Mouse (Mus musculus) macrophage (primary cell): Measurements from ENCODE around the gene Slc7a8. TPM values are rescaled to one million over a fixed set of nuclear protein-coding genes. Genes with fewer than 3 reads are reported as not detected.

Experiments
- H3K27ac ChIP-seq: fragments of 350-480 bp; formaldehyde crosslinking; 2 replicates; pipeline ENCODE4 v1.9.0; 2021
- H3K36me3 ChIP-seq: fragments of 350-480 bp; formaldehyde crosslinking; 2 replicates; pipeline ENCODE4 v1.9.0; 2021; ENCODE audit errors: inconsistent target
- H3K4me3 ChIP-seq: fragments of 350-480 bp; formaldehyde crosslinking; 2 replicates; pipeline ENCODE4 v1.9.0; 2021; ENCODE audit errors: inconsistent target
- H3K79me2 ChIP-seq: fragments of 350-480 bp; formaldehyde crosslinking; 2 replicates; pipeline ENCODE4 v1.9.0; 2021; ENCODE audit errors: inconsistent target
- WGBS: methylation state at CpG from one replicate; pipeline ENCODE4 v1.1.7; 2026; ENCODE audit warnings: inconsistent platforms; ENCODE audit not compliant: missing documents; 5-methylcytosine and 5-hydroxymethylcytosine counted together
- polyA plus RNA-seq: library from polyadenylated mRNA; stranded (reverse); fragments of 250-400 nt; gene quantifications from 3 replicates; pipeline ENCODE4 v1.2.4, GENCODE M21; 2018; ENCODE audit warnings: inconsistent platforms

The Slc7a8 gene
- polyA plus RNA-seq, 1 experiment from 2014 or later = 87.2 TPM

DNA sequence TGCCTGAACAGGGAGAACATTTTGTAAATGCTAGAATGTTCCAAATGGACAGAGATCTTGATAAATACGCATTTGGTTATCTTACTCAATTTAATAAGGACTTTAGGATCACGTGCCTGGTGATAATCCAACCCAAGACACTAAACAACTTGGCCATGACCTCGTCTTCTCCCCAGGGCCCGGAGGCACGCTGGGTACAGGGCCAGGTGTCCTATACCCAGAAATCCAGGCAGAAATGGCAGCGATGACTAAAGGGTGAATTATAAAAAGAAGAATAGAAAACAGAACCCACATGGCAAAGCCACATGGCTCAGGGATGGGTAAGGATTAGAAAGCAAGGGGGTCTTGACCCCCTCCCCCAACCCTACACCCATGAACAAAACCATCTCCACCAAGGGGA lies 40.0 kb downstream of the Slc7a8 start:
- H3K79me2 ChIP-seq = peaks cover 27% of the 10 kb centered on the region; the same call in 1 of the 2 replicates
- WGBS = 97% methylated on average over 6 of the region's 6 CpGs
- no peak overlapping the region for H3K4me3 ChIP-seq
- peaks cover 27% of the 10 kb centered on the region; the same call in 1 of the 2 replicates for H3K36me3 ChIP-seq
- H3K27ac ChIP-seq = no peak overlapping the region

- Histone ChIP-seq H3K27ac (no peak overlapping the region), H3K36me3 (peaks cover 21% of the 10 kb centered on the region; the same call in 1 of the 2 replicates), H3K79me2 (peaks cover 13% of the 10 kb centered on the region; the same call in 1 of the 2 replicates), H3K4me3 (no peak overlapping the region)
- 99% methylated on average over 10 of the region's 10 CpGs for WGBS
Observed at GRCm38 (mm10) chr14:54737634-54738033, 44.1 kb downstream of the Slc7a8 start.

DNA sequence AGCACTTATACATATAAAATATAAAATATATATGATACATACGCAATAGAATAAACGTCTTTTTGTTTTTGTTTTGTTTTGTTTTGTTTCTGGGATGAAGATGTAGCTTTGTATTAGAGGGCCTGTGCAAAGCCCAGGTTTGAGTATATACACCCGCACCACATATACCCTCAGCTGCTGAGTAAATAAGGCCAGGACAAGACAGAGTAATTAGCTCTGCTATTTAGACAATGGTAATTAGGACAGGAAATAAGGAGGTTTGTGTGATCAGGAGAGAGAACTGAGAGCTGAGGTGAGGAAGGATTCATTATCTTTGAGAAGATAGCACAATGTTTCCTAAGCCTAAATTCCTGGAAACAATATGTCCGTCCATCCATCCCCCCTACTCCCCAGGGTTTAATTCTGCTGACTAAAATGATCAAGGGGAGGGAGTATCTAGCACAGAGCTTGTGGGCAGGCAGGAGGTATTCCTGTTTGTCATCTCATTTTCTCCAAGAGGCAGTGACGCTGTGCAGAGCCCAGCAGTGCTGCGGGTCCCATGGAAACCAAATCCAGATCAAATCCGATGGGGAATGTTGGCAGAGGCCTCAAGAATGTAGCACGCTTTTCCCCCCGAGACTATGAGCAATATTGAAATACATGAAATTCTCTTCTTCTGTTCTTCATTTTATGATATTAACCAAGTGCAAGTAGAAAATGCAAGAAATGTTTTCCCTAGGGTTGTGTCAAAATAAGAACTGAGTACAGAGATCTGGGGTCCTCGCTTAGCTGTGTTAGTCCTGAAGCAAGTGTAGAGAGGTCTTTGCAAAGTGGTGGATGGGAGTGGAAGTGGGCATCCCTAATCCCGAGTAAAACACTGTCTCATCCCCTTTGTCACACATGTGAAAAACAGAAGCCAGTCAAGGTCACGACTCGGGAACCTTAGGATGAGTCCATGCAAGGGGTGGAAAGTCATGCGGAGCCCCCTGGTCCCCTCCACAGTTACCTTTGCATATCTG lies 44.9 kb downstream of the Slc7a8 start:
- peaks cover 6% of the 10 kb centered on the region; the same call in 1 of the 2 replicates for H3K79me2 ChIP-seq
- H3K4me3 ChIP-seq = no peak overlapping the region
- 95% methylated on average over 14 of the region's 14 CpGs for WGBS
- H3K36me3 ChIP-seq = peaks cover 25% of the 10 kb centered on the region; the same call in 1 of the 2 replicates
- H3K27ac ChIP-seq = no peak overlapping the region

DNA sequence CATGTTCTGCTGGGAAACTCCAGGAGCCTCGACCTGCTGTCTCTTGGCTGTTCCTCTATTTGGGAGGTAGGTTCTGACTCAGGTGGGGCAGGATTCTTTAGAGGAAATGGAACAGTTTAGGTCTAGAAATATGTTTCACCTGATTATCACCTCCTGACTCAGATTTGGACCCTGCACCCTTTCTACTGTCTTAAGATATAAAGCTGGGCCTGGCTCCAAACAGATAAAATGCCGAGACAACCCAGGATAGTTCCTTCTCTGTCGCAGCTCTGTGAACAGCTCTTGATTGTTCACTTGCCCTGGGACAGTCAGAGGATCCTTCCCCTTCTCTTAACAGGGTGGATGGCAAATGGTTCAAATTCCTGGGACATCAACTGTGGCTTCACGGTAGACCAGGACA lies 46.5 kb downstream of the Slc7a8 start:
- Histone ChIP-seq H3K36me3 (peaks cover 35% of the 10 kb centered on the region; the same call in 1 of the 2 replicates), H3K27ac (no peak overlapping the region), H3K79me2 (no peaks in the 10 kb centered on the region), H3K4me3 (no peak overlapping the region)
- WGBS = 63% methylated on average over 4 of the region's 4 CpGs

- Histone ChIP-seq H3K79me2 (no peaks in the 10 kb centered on the region), H3K4me3 (no peak overlapping the region), H3K36me3 (peaks cover 46% of the 10 kb centered on the region; the same call in 1 of the 2 replicates), H3K27ac (no peak overlapping the region)
- WGBS = 90% methylated on average over 4 of the region's 4 CpGs
Observed at GRCm38 (mm10) chr14:54734004-54734403, 47.7 kb downstream of the Slc7a8 start.

GRCm38 (mm10) chr14:54732206-54732605 lies 49.5 kb downstream of the Slc7a8 start:
- peaks cover 51% of the 10 kb centered on the region; the same call in 1 of the 2 replicates for H3K36me3 ChIP-seq
- no peak overlapping the region for H3K4me3 ChIP-seq
- no peaks in the 10 kb centered on the region for H3K79me2 ChIP-seq
- no peak overlapping the region for H3K27ac ChIP-seq
- WGBS = 96% methylated on average over 8 of the region's 8 CpGs

GRCm38 (mm10) chr14:54730305-54730704 lies 51.4 kb downstream of the Slc7a8 start:
- Histone ChIP-seq H3K36me3 (peaks cover 64% of the 10 kb centered on the region; the same call in 1 of the 2 replicates), H3K27ac (no peak overlapping the region), H3K4me3 (no peak overlapping the region), H3K79me2 (no peaks in the 10 kb centered on the region)
- WGBS = 96% methylated on average over 6 of the region's 6 CpGs

GRCm38 (mm10) chr14:54728823-54729653 lies 52.7 kb downstream of the Slc7a8 start:
- 89% methylated on average over 12 of the region's 13 CpGs for WGBS
- H3K36me3 ChIP-seq = peaks cover 77% of the 10 kb centered on the region; the same call in 1 of the 2 replicates

GRCm38 (mm10) chr14:54727565-54727964 lies 54.2 kb downstream of the Slc7a8 start:
- H3K4me3 ChIP-seq = no peak overlapping the region
- H3K36me3 ChIP-seq = peaks cover 84% of the 10 kb centered on the region; the same call in 1 of the 2 replicates
- no peaks in the 10 kb centered on the region for H3K79me2 ChIP-seq
- no peak overlapping the region for H3K27ac ChIP-seq
- 94% methylated on average over 5 of the region's 5 CpGs for WGBS

More at GRCm38 (mm10) chr14:54728823-54729653, 52.7 kb downstream of the Slc7a8 start:
- Histone ChIP-seq H3K27ac (no peak overlapping the region), H3K4me3 (no peak overlapping the region), H3K79me2 (no peaks in the 10 kb centered on the region)

GRCm38 (mm10) chr14:54724049-54724448 lies 57.7 kb downstream of the Slc7a8 start:
- Histone ChIP-seq H3K79me2 (no peaks in the 10 kb centered on the region), H3K36me3 (peaks cover 67% of the 10 kb centered on the region; the same call in 1 of the 2 replicates), H3K27ac (no peak overlapping the region), H3K4me3 (no peak overlapping the region)
- 33% methylated on average over 6 of the region's 6 CpGs for WGBS

GRCm38 (mm10) chr14:54721711-54722110 lies 60.0 kb downstream of the Slc7a8 start:
- no peak overlapping the region for H3K4me3 ChIP-seq
- peaks cover 49% of the 10 kb centered on the region; the same call in 1 of the 2 replicates for H3K36me3 ChIP-seq
- no peaks in the 10 kb centered on the region for H3K79me2 ChIP-seq
- H3K27ac ChIP-seq = no peak overlapping the region
- 88% methylated on average over 10 of the region's 10 CpGs for WGBS

GRCm38 (mm10) chr14:54720654-54721350 lies 60.9 kb downstream of the Slc7a8 start:
- H3K79me2 ChIP-seq = no peaks in the 10 kb centered on the region
- no peak overlapping the region for H3K27ac ChIP-seq
- WGBS = 93% methylated on average over 7 of the region's 7 CpGs
- H3K4me3 ChIP-seq = no peak overlapping the region
- peaks cover 39% of the 10 kb centered on the region; the same call in 1 of the 2 replicates for H3K36me3 ChIP-seq

GRCm38 (mm10) chr14:54720041-54720440 lies 61.7 kb downstream of the Slc7a8 start:
- Histone ChIP-seq H3K4me3 (no peak overlapping the region), H3K36me3 (peaks cover 35% of the 10 kb centered on the region; the same call in 1 of the 2 replicates), H3K27ac (no peak overlapping the region), H3K79me2 (no peaks in the 10 kb centered on the region)
- WGBS = 90% methylated on average over 11 of the region's 11 CpGs

DNA sequence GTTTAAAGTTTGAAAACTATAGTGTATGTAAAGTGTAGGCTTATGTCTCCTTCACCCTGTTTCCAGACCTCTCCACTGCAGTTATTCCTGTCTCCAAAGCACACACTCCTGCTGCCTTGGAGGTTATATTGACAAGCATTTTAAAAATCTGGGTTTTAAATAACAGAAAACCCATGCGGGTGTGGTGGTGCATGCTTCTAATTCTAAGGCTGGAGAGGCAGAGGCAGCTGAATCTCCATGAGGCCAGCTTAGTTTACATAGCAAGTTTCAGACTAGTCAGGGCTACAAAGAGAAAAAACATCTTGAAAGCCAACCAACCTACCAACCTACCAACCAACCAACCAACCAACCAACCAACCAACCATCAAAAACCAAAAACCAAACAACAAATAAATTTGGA lies 66.3 kb downstream of the Slc7a8 start:
- 71% methylated on average over 1 of the region's 1 CpGs for WGBS

More for the DNA sequence above, 66.3 kb downstream of the Slc7a8 start:
- no peaks in the 10 kb centered on the region for H3K36me3 ChIP-seq
- H3K79me2 ChIP-seq = no peaks in the 10 kb centered on the region
- no peak overlapping the region for H3K4me3 ChIP-seq
- no peak overlapping the region for H3K27ac ChIP-seq
